34 mouse cellular contexts compared by ENCODE assay signal in the genomic region with DNA sequence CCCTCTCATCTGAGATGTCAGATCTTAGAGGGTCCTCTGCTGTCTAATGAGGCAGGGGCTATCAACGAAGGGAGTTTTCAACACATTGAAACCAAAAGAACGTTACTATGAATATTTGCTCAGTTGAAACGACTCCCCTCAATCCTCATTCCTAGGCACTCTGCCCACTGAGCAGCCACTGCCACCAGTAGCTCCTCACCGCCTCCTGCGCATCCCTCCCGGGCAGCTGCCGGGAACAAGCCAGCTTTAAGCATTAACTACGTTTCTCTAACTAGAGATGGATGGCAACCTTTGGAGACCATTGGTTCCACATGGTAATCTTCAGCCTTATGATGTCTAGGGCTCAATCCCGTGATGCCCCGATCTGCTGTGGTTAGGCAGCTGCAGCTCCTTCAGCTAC.
"Had no signal": no experiment of that assay in that cellular context is flagged by ENCODE, and none has a peak within 500 bp of the region (broad histone marks: within the 10 kb centered on the region; RNA-seq: fewer than 3 reads in every experiment).

No protein-coding gene starts in this region.

- H3K4me3 ChIP-seq: heart, embryonic 10.5 days; heart, embryonic 12.5 days; heart, embryonic 13.5 days; heart, embryonic 15.5 days; hindbrain, embryonic 10.5 days; hindbrain, embryonic 12.5 days; hindbrain, embryonic 13.5 days; hindbrain, embryonic 15.5 days; intestine, embryonic 15.5 days; kidney, embryonic 15.5 days; layer of hippocampus, adult 2 months had no signal

- ATAC-seq: hindbrain, embryonic 16.5 days; hindbrain, postnatal 0 days; inflammation-experienced regulatory T-cells, adult 6 months; intestine, embryonic 15.5 days; intestine, embryonic 16.5 days; intestine, postnatal 0 days had no signal

- H3K36me3 ChIP-seq: heart, embryonic 12.5 days had no signal

- H3K27me3 ChIP-seq: heart, embryonic 12.5 days; heart, embryonic 13.5 days; heart, embryonic 15.5 days; hindbrain, embryonic 12.5 days; hindbrain, embryonic 13.5 days; hindbrain, embryonic 15.5 days; intestine, embryonic 15.5 days; kidney, embryonic 15.5 days had no signal

- H3K9me3 ChIP-seq: heart, embryonic 10.5 days; heart, embryonic 12.5 days; heart, embryonic 13.5 days; heart, embryonic 15.5 days; hindbrain, embryonic 10.5 days; hindbrain, embryonic 12.5 days; hindbrain, embryonic 13.5 days; hindbrain, embryonic 15.5 days; intestine, embryonic 15.5 days; kidney, embryonic 15.5 days had no signal

- DNase-seq: heart, postnatal 14 days; heart, postnatal 36 days; heart, postnatal 4 days; kidney, adult 11 months; kidney, adult 18-20 months; kidney, adult 2 months; kidney, adult 8-10 months; kidney, adult 9 months; kidney, postnatal 10 days; kidney, postnatal 14 days; kidney, postnatal 25 days; kidney, postnatal 36 days; kidney, postnatal 4 days; layer of hippocampus, adult 9-11 months; layer of hippocampus, postnatal 36 days had no signal

- H3K9ac ChIP-seq: heart, embryonic 12.5 days; heart, embryonic 13.5 days; heart, embryonic 15.5 days; hindbrain, embryonic 12.5 days; hindbrain, embryonic 13.5 days; hindbrain, embryonic 14.5 days; hindbrain, embryonic 15.5 days; intestine, embryonic 15.5 days; kidney, embryonic 15.5 days had no signal

- H3K4me2 ChIP-seq: heart, embryonic 11.5 days; heart, embryonic 12.5 days; heart, embryonic 13.5 days; heart, embryonic 15.5 days; hindbrain, embryonic 12.5 days; hindbrain, embryonic 13.5 days; hindbrain, embryonic 14.5 days; hindbrain, embryonic 15.5 days; intestine, embryonic 15.5 days; kidney, embryonic 15.5 days had no signal

- H3K27ac ChIP-seq: heart, embryonic 10.5 days; heart, embryonic 13.5 days; heart, embryonic 15.5 days; hindbrain, embryonic 10.5 days; hindbrain, embryonic 12.5 days; hindbrain, embryonic 13.5 days; hindbrain, embryonic 14.5 days; hindbrain, embryonic 15.5 days; hindbrain, postnatal 0 days; intestine, embryonic 15.5 days; kidney, embryonic 15.5 days; kidney, postnatal 0 days; layer of hippocampus, adult 2 months had no signal

- H3K4me1 ChIP-seq: intestine, embryonic 15.5 days had no signal
